ENCODE assay signal across 17 mouse cellular contexts in the genomic region with DNA sequence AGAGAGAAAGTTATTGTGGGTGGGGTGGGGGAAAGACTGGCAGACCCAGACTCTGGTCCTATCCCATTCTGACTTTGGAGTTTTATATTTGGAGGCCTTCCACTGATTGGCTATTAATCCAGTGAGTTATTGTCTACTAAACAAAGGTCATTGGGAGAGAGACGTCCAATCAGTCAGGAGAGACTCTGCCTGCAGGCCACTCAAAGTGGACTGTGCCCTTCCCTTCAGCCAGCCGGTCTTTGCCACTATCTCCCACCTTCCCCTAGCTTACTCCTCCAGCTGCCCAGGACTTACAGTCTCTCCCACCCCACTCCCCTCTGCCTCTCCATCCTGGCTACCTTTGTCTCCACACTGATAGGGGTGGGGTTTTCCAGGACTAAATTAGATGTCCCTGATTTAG. TPM values are rescaled to one million over a fixed set of nuclear protein-coding genes. Genes with fewer than 3 reads are reported as not detected.
DNase-seq lines count a peak whose midpoint lies in the region; ATAC-seq and TF ChIP-seq lines count a peak whose summit lies in the region.
"Had no signal": no experiment of that assay in that cellular context is flagged by ENCODE, and none has a peak within 500 bp of the region (broad histone marks: within the 10 kb centered on the region; RNA-seq: fewer than 3 reads in every experiment).

No protein-coding gene starts in this region.

- peak overlapping the region; percentile 10 for H3K9ac ChIP-seq in lung, embryonic 15.5 days
- no peak overlapping the region for H3K9ac ChIP-seq in hindbrain, postnatal 0 days (replicated peaks; ENCODE audit: low read length)
- peak overlapping the region; percentile 37; the same call in 1 of the 2 replicates for H3K9ac ChIP-seq in stomach, embryonic 16.5 days (ENCODE audit: low read length)
- H3K9ac ChIP-seq: limb, embryonic 13.5 days; midbrain, embryonic 15.5 days had no signal

- H3K9me3 ChIP-seq in lung, embryonic 15.5 days: no peaks in the 10 kb centered on the region
- H3K9me3 ChIP-seq in hindbrain, postnatal 0 days (ENCODE audit: low read length): no peaks in the 10 kb centered on the region
- H3K9me3 ChIP-seq in stomach, embryonic 16.5 days (replicated peaks; ENCODE audit: control insufficient read depth, low read length): no peaks in the 10 kb centered on the region
- H3K9me3 ChIP-seq: limb, embryonic 13.5 days; midbrain, embryonic 15.5 days had no signal

- peak overlapping the region; percentile 99 for H3K27ac ChIP-seq in lung, embryonic 15.5 days
- H3K27ac ChIP-seq in hindbrain, postnatal 0 days: peak overlapping the region; percentile 45; the same call in 1 of the 2 replicates
- H3K27ac ChIP-seq in stomach, embryonic 16.5 days (ENCODE audit: low read length): peak overlapping the region; percentile 58; the same call in 1 of the 2 replicates
- H3K27ac ChIP-seq: limb, embryonic 13.5 days; midbrain, embryonic 15.5 days had no signal

- H3K27me3 ChIP-seq in lung, embryonic 15.5 days: peaks cover 72% of the 10 kb centered on the region
- peaks cover 75% of the 10 kb centered on the region for H3K27me3 ChIP-seq in hindbrain, postnatal 0 days (ENCODE audit: insufficient read depth, low read length)
- peaks cover 7% of the 10 kb centered on the region for H3K27me3 ChIP-seq in stomach, embryonic 16.5 days (ENCODE audit: control insufficient read depth, insufficient read depth, low read length)

- no peaks in the 10 kb centered on the region for H3K36me3 ChIP-seq in lung, embryonic 15.5 days
- no peaks in the 10 kb centered on the region for H3K36me3 ChIP-seq in hindbrain, postnatal 0 days (ENCODE audit: insufficient read depth, low read length)
- H3K36me3 ChIP-seq in stomach, embryonic 16.5 days (ENCODE audit: control insufficient read depth, insufficient read depth, low read length): no peaks in the 10 kb centered on the region
- H3K36me3 ChIP-seq: limb, embryonic 13.5 days; midbrain, embryonic 15.5 days had no signal

- TF ChIP-seq CTCF in lung, adult 2 months (IDR thresholded peaks at IDR 0.05; ENCODE audit: insufficient read depth, low read length): no peak
- TF ChIP-seq CTCF in hindbrain, postnatal 0 days (IDR thresholded peaks at IDR 0.05; ENCODE audit: low read depth): no peak

- no peak for ATAC-seq in lung, embryonic 15.5 days (ENCODE audit: borderline replicate concordance, extremely low read depth, low FRiP score, low TSS enrichment)
- no peak for ATAC-seq in hindbrain, postnatal 0 days
- ATAC-seq in stomach, embryonic 16.5 days (ENCODE audit: insufficient read depth, low FRiP score): no peak
- ATAC-seq: forebrain, embryonic 16.5 days; midbrain, embryonic 15.5 days had no signal

- peaks cover 48% of the 10 kb centered on the region for H3K4me1 ChIP-seq in lung, embryonic 15.5 days
- H3K4me1 ChIP-seq in lung, adult 2 months (ENCODE audit: control insufficient read depth, insufficient read depth, low read length): no peaks in the 10 kb centered on the region
- H3K4me1 ChIP-seq in hindbrain, postnatal 0 days (ENCODE audit: insufficient read depth, low read length): no peaks in the 10 kb centered on the region; the same call in 1 of the 2 replicates
- H3K4me1 ChIP-seq in stomach, embryonic 16.5 days (ENCODE audit: control insufficient read depth, insufficient read depth, low read length): peaks cover 42% of the 10 kb centered on the region

- peak overlapping the region; percentile 80 for H3K4me2 ChIP-seq in lung, embryonic 15.5 days
- peak overlapping the region; percentile 58; the same call in 1 of the 2 replicates for H3K4me2 ChIP-seq in hindbrain, postnatal 0 days (ENCODE audit: low read depth, low read length)
- H3K4me2 ChIP-seq in stomach, embryonic 16.5 days (ENCODE audit: low read depth, low read length): peak overlapping the region; percentile 54
- H3K4me2 ChIP-seq: limb, embryonic 13.5 days; midbrain, embryonic 15.5 days had no signal

- WGBS in lung, embryonic 15.5 days: 18% methylated on average over 2 of the region's 2 CpGs
- 53% methylated on average over 2 of the region's 2 CpGs for whole genome bisulfite sequencing in lung, adult 2 months
- WGBS in hindbrain, postnatal 0 days: 4% methylated on average over 2 of the region's 2 CpGs
- 22% methylated on average over 2 of the region's 2 CpGs for WGBS in stomach, embryonic 16.5 days

- H3K4me3 ChIP-seq in lung, embryonic 15.5 days: peak overlapping the region; percentile 48
- H3K4me3 ChIP-seq in lung, adult 2 months (replicated peaks; ENCODE audit: extremely low read depth, low read depth, low read length): no peak overlapping the region
- no peak overlapping the region for H3K4me3 ChIP-seq in hindbrain, postnatal 0 days (ENCODE audit: low read length)
- no peak overlapping the region for H3K4me3 ChIP-seq in stomach, embryonic 16.5 days (replicated peaks; ENCODE audit: low read length)
- H3K4me3 ChIP-seq: limb, embryonic 13.5 days; midbrain, embryonic 15.5 days had no signal

- TF ChIP-seq POLR2A in lung, adult 2 months (IDR thresholded peaks at IDR 0.05; ENCODE audit: borderline replicate concordance, extremely low read depth, low read depth, low read length): no peak

- DNase-seq in lung, adult 2 months: no peak
- no peak for DNase-seq in hindbrain, postnatal 0 days (ENCODE audit: low spot score)
- peak; percentile 51 to 81 for DNase-seq in kidney, postnatal 25 days
- no peak for DNase-seq in MN1 (ENCODE audit: low spot score)
- DNase-seq in gastrocnemius, postnatal 25 days: no peak
- DNase-seq: cerebellum, postnatal 14 days; heart, adult 11 months; heart, postnatal 4 days; lung, postnatal 4 days; thymus, adult 18-20 months had no signal

RNA-seq across cellular contexts. Expression of a gene that starts 13.5 kb away (rescaled TPM):
- polyA plus RNA-seq in lung, embryonic 15.5 days (2015; fragmentation: Nextera tagmentation; extraction: Ambion mirVana): 3.0 and 3.8 TPM in 2 replicates
- polyA plus RNA-seq in lung, adult 2 months (2012; rRNA removed): 11.0 and 13.2 TPM in 2 replicates
- total RNA-seq in hindbrain, postnatal 0 days (2014; rRNA removed): 42.1 and 42.2 TPM in 2 replicates
- 6.6 and 8.1 TPM in 2 replicates for polyA plus RNA-seq in hindbrain, postnatal 0 days (2015; fragmentation: Nextera tagmentation; extraction: Ambion mirVana)
- 0.99 and 1.5 TPM in 2 replicates for polyA plus RNA-seq in stomach, embryonic 16.5 days (2015; fragmentation: Nextera tagmentation; extraction: Ambion mirVana)
- total RNA-seq in gastrocnemius, postnatal 25 days (2021): under 1 TPM; 0.43 to 0.78 TPM
- total RNA-seq: layer of hippocampus, postnatal 14 days had no signal
- polyA plus RNA-seq: forebrain, embryonic 16.5 days; midbrain, embryonic 15.5 days had no signal

RNA-seq across cellular contexts. Expression of a gene that starts 13.7 kb away (rescaled TPM):
- polyA plus RNA-seq in lung, embryonic 15.5 days (2015; fragmentation: Nextera tagmentation; extraction: Ambion mirVana): 36.9 and 39.2 TPM in 2 replicates
- 19.7 and 24.7 TPM in 2 replicates for polyA plus RNA-seq in lung, adult 2 months (2012; rRNA removed)
- total RNA-seq in hindbrain, postnatal 0 days (2014; rRNA removed): 35.4 and 36.4 TPM in 2 replicates
- polyA plus RNA-seq in hindbrain, postnatal 0 days (2015; fragmentation: Nextera tagmentation; extraction: Ambion mirVana): 11.6 and 13.1 TPM in 2 replicates
- polyA plus RNA-seq in stomach, embryonic 16.5 days (2015; fragmentation: Nextera tagmentation; extraction: Ambion mirVana): 9.1 and 11.5 TPM in 2 replicates
- total RNA-seq in gastrocnemius, postnatal 25 days (2021): under 1 TPM; 0.15 to 0.24 TPM
- total RNA-seq: layer of hippocampus, postnatal 14 days had no signal
- polyA plus RNA-seq: forebrain, embryonic 16.5 days had no signal

RNA-seq across cellular contexts. Expression of a gene that starts 18.5 kb away (rescaled TPM):
- polyA plus RNA-seq in lung, embryonic 15.5 days (2015; fragmentation: Nextera tagmentation; extraction: Ambion mirVana): 4.3 and 4.4 TPM in 2 replicates
- polyA plus RNA-seq in lung, adult 2 months (2012; rRNA removed): 9.9 and 12.5 TPM in 2 replicates
- total RNA-seq in hindbrain, postnatal 0 days (2014; rRNA removed): 4.2 and 8.6 TPM in 2 replicates
- polyA plus RNA-seq in hindbrain, postnatal 0 days (2015; fragmentation: Nextera tagmentation; extraction: Ambion mirVana): 2.4 and 3.3 TPM in 2 replicates
- 2.2 and 2.7 TPM in 2 replicates for polyA plus RNA-seq in stomach, embryonic 16.5 days (2015; fragmentation: Nextera tagmentation; extraction: Ambion mirVana)
- total RNA-seq in gastrocnemius, postnatal 25 days (2021): under 1 TPM; 0.24 to 0.38 TPM
- total RNA-seq: layer of hippocampus, postnatal 14 days had no signal
- polyA plus RNA-seq: forebrain, embryonic 16.5 days; midbrain, embryonic 15.5 days had no signal

RNA-seq across cellular contexts. Expression of a gene that starts 29.0 kb away (rescaled TPM):
- polyA plus RNA-seq in lung, embryonic 15.5 days (2015; fragmentation: Nextera tagmentation; extraction: Ambion mirVana): 0.14 TPM in 1 of 2 replicates, not detected in the other
- not detected in 2 replicates for polyA plus RNA-seq in lung, adult 2 months (2012; rRNA removed)
- 0.21 TPM in 1 of 2 replicates, not detected in the other for total RNA-seq in hindbrain, postnatal 0 days (2014; rRNA removed)
- polyA plus RNA-seq in hindbrain, postnatal 0 days (2015; fragmentation: Nextera tagmentation; extraction: Ambion mirVana): 0.08 and 0.24 TPM in 2 replicates
- polyA plus RNA-seq in stomach, embryonic 16.5 days (2015; fragmentation: Nextera tagmentation; extraction: Ambion mirVana): 0.24 TPM in 1 of 2 replicates, not detected in the other
- total RNA-seq in gastrocnemius, postnatal 25 days (2021): not detected
- total RNA-seq: heart, postnatal 4 days; layer of hippocampus, postnatal 14 days had no signal
- polyA plus RNA-seq: forebrain, embryonic 16.5 days; midbrain, embryonic 15.5 days; small intestine, adult 2 months had no signal

RNA-seq across cellular contexts. Expression of a gene that starts 33.5 kb away (rescaled TPM):
- polyA plus RNA-seq in lung, embryonic 15.5 days (2015; fragmentation: Nextera tagmentation; extraction: Ambion mirVana): 46.1 and 54.1 TPM in 2 replicates
- polyA plus RNA-seq in lung, adult 2 months (2012; rRNA removed): 12.1 and 15.6 TPM in 2 replicates
- total RNA-seq in hindbrain, postnatal 0 days (2014; rRNA removed): 16.5 and 24.3 TPM in 2 replicates
- polyA plus RNA-seq in hindbrain, postnatal 0 days (2015; fragmentation: Nextera tagmentation; extraction: Ambion mirVana): 109 and 113 TPM in 2 replicates
- 13.8 TPM in 2 replicates for polyA plus RNA-seq in stomach, embryonic 16.5 days (2015; fragmentation: Nextera tagmentation; extraction: Ambion mirVana)
- under 1 TPM; 0.38 to 0.64 TPM for total RNA-seq in gastrocnemius, postnatal 25 days (2021)
- total RNA-seq: layer of hippocampus, postnatal 14 days had no signal
- polyA plus RNA-seq: forebrain, embryonic 16.5 days had no signal

Comparison
In these comparisons a context has a peak if more than half of its experiments do, and no peak if none do; other contexts are left out.
1. H3K27ac ChIP-seq: peak in every context shown above with its lines; median percentile 99 in lung, embryonic 15.5 days; 58 in stomach, embryonic 16.5 days; 45 in hindbrain, postnatal 0 days.
2. DNase-seq: peak in kidney, postnatal 25 days (2 of 2); none in lung, adult 2 months (single experiment), hindbrain, postnatal 0 days (single experiment), MN1 (single experiment) and gastrocnemius, postnatal 25 days (single experiment).
3. Peak in every context shown above with its lines, with median percentiles within 50 percentile points of each other: H3K4me2 ChIP-seq.